Mouse (Mus musculus): Measurements from ENCODE around the gene Diaph3. TPM values are rescaled to one million over a fixed set of nuclear protein-coding genes. Genes with fewer than 3 reads are reported as not detected.

The Diaph3 gene
- total and polyA plus RNA-seq, 2 experiments from 2014 or later, result 3.7 to 4.1 TPM

- Histone ChIP-seq H3K27me3 (ENCODE audit: insufficient read depth, low read length) (no peaks in the 10 kb centered on the region), H3K36me3 (ENCODE audit: insufficient read depth) (no peaks in the 10 kb centered on the region), H3K9me3 (ENCODE audit: low read length) (no peaks in the 10 kb centered on the region), H3K4me3 (ENCODE audit: low read depth, low read length) (no peak overlapping the region), H3K4me1 (ENCODE audit: insufficient read depth) (no peaks in the 10 kb centered on the region), H3K4me2 (ENCODE audit: low read depth) (no peak overlapping the region), H3K27ac (ENCODE audit: low read depth, low read length) (no peak overlapping the region), H3K9ac (no peak overlapping the region)
- no peak for ATAC-seq
- no peak for DNase-seq
- 39% methylated on average over 5 of the region's 5 CpGs for WGBS
- no peak for TF ChIP-seq CTCF (IDR thresholded peaks at IDR 0.05; ENCODE audit: low read depth)
These were observed 96.6 kb downstream of the Diaph3 start for GRCm38 (mm10) chr14:87044401-87044806.

- WGBS, result 96% methylated on average over 10 of the region's 10 CpGs
- no peak overlapping the region for H3K9ac ChIP-seq
These were observed 120.8 kb downstream of the Diaph3 start for GRCm38 (mm10) chr14:87020240-87020639.

GRCm38 (mm10) chr14:87019687-87020086, 121.3 kb downstream of the Diaph3 start:
- TF ChIP-seq CTCF (IDR thresholded peaks at IDR 0.05; ENCODE audit: low read depth), result no peak
- Histone ChIP-seq H3K4me2 (ENCODE audit: low read depth) (no peak overlapping the region), H3K4me3 (ENCODE audit: low read depth, low read length) (no peak overlapping the region), H3K9me3 (ENCODE audit: low read length) (no peaks in the 10 kb centered on the region), H3K4me1 (ENCODE audit: insufficient read depth) (no peaks in the 10 kb centered on the region), H3K9ac (no peak overlapping the region), H3K27me3 (ENCODE audit: insufficient read depth, low read length) (no peaks in the 10 kb centered on the region), H3K36me3 (ENCODE audit: insufficient read depth) (no peaks in the 10 kb centered on the region), H3K27ac (ENCODE audit: low read depth, low read length) (no peak overlapping the region)
- no peak for ATAC-seq
- WGBS, result 79% methylated on average over 3 of the region's 3 CpGs
- no peak for DNase-seq

More at GRCm38 (mm10) chr14:87020240-87020639, 120.8 kb downstream of the Diaph3 start:
- no peaks in the 10 kb centered on the region for H3K36me3 ChIP-seq (ENCODE audit: insufficient read depth)
- H3K4me3 ChIP-seq (ENCODE audit: low read depth, low read length), result no peak overlapping the region
- H3K4me1 ChIP-seq (ENCODE audit: insufficient read depth), result no peaks in the 10 kb centered on the region
- H3K27me3 ChIP-seq (ENCODE audit: insufficient read depth, low read length), result no peaks in the 10 kb centered on the region
- no peak for TF ChIP-seq CTCF (IDR thresholded peaks at IDR 0.05; ENCODE audit: low read depth)
- no peak overlapping the region for H3K27ac ChIP-seq (ENCODE audit: low read depth, low read length)
- no peaks in the 10 kb centered on the region for H3K9me3 ChIP-seq (ENCODE audit: low read length)
- no peak for ATAC-seq
- H3K4me2 ChIP-seq (ENCODE audit: low read depth), result no peak overlapping the region
- DNase-seq, result no peak

GRCm38 (mm10) chr14:86997318-86997717, 143.7 kb downstream of the Diaph3 start:
- no peak for TF ChIP-seq CTCF (IDR thresholded peaks at IDR 0.05; ENCODE audit: low read depth)
- Histone ChIP-seq H3K27me3 (ENCODE audit: insufficient read depth, low read length) (no peaks in the 10 kb centered on the region), H3K36me3 (ENCODE audit: insufficient read depth) (no peaks in the 10 kb centered on the region), H3K4me3 (ENCODE audit: low read depth, low read length) (no peak overlapping the region), H3K27ac (ENCODE audit: low read depth, low read length) (no peak overlapping the region), H3K9ac (no peak overlapping the region), H3K9me3 (ENCODE audit: low read length) (no peaks in the 10 kb centered on the region), H3K4me1 (ENCODE audit: insufficient read depth) (no peaks in the 10 kb centered on the region), H3K4me2 (ENCODE audit: low read depth) (no peak overlapping the region)
- WGBS, result 72% methylated on average over 4 of the region's 4 CpGs
- no peak for DNase-seq
- no peak for ATAC-seq

- no peaks in the 10 kb centered on the region for H3K27me3 ChIP-seq (ENCODE audit: insufficient read depth, low read length)
- H3K4me1 ChIP-seq (ENCODE audit: insufficient read depth), result no peaks in the 10 kb centered on the region
- no peaks in the 10 kb centered on the region for H3K9me3 ChIP-seq (ENCODE audit: low read length)
- H3K36me3 ChIP-seq (ENCODE audit: insufficient read depth), result no peaks in the 10 kb centered on the region
- no peak overlapping the region for H3K27ac ChIP-seq (ENCODE audit: low read depth, low read length)
- 19% methylated on average over 1 of the region's 1 CpGs for WGBS
- no peak for TF ChIP-seq CTCF (IDR thresholded peaks at IDR 0.05; ENCODE audit: low read depth)
- DNase-seq (no peak), ATAC-seq (no peak)
- no peak overlapping the region for H3K4me3 ChIP-seq (ENCODE audit: low read depth, low read length)
- H3K4me2 ChIP-seq (ENCODE audit: low read depth), result no peak overlapping the region
- H3K9ac ChIP-seq, result no peak overlapping the region
These were observed 189.9 kb downstream of the Diaph3 start for GRCm38 (mm10) chr14:86951169-86951568.

- Histone ChIP-seq H3K4me1 (ENCODE audit: insufficient read depth) (no peaks in the 10 kb centered on the region), H3K36me3 (ENCODE audit: insufficient read depth) (no peaks in the 10 kb centered on the region), H3K9ac (no peak overlapping the region), H3K9me3 (ENCODE audit: low read length) (no peaks in the 10 kb centered on the region), H3K4me3 (ENCODE audit: low read depth, low read length) (no peak overlapping the region), H3K27ac (ENCODE audit: low read depth, low read length) (no peak overlapping the region), H3K27me3 (ENCODE audit: insufficient read depth, low read length) (no peaks in the 10 kb centered on the region), H3K4me2 (ENCODE audit: low read depth) (no peak overlapping the region)
- no peak for TF ChIP-seq CTCF (IDR thresholded peaks at IDR 0.05; ENCODE audit: low read depth)
- whole genome bisulfite sequencing, result 62% methylated on average over 2 of the region's 2 CpGs
- DNase-seq, result no peak
- ATAC-seq, result peak; percentile 45; the same call in 1 of the 2 replicates
These were observed 203.1 kb downstream of the Diaph3 start for GRCm38 (mm10) chr14:86937953-86938352.

GRCm38 (mm10) chr14:86936424-86936823, 204.6 kb downstream of the Diaph3 start:
- no peak for DNase-seq

More at GRCm38 (mm10) chr14:86936424-86936823, 204.6 kb downstream of the Diaph3 start:
- TF ChIP-seq CTCF (IDR thresholded peaks at IDR 0.05; ENCODE audit: low read depth), result no peak
- Histone ChIP-seq H3K27me3 (ENCODE audit: insufficient read depth, low read length) (no peaks in the 10 kb centered on the region), H3K27ac (ENCODE audit: low read depth, low read length) (no peak overlapping the region), H3K4me3 (ENCODE audit: low read depth, low read length) (no peak overlapping the region), H3K9me3 (ENCODE audit: low read length) (no peaks in the 10 kb centered on the region), H3K9ac (no peak overlapping the region), H3K4me2 (ENCODE audit: low read depth) (no peak overlapping the region), H3K4me1 (ENCODE audit: insufficient read depth) (no peaks in the 10 kb centered on the region), H3K36me3 (ENCODE audit: insufficient read depth) (no peaks in the 10 kb centered on the region)
- WGBS, result 52% methylated on average over 3 of the region's 3 CpGs
- ATAC-seq, result no peak

All from forebrain, postnatal 0 days (tissue).